Mouse (Mus musculus) heart, postnatal 14 days (tissue): Measurements from ENCODE around the gene Ptpn14. TPM values are rescaled to one million over a fixed set of nuclear protein-coding genes. Genes with fewer than 3 reads are reported as not detected.

ENCODE experiments used
- DNase-seq, 2 experiments: peaks; one replicate each; pipeline ENCODE4 v3.0.0; 2021 to 2022
- intact Hi-C: fragments of 180-260 bp; cut with DNase I; formaldehyde crosslinking; loops from one replicate; pipeline ENCODE4 v1.15.1; 2025
- total RNA-seq, 2 experiments: library from RNA; stranded (reverse); gene quantifications; 2 replicates each; pipeline ENCODE4 v1.2.3; 2021

The Ptpn14 gene
- total RNA-seq, 2 experiments from 2014 or later, result 32.1 to 33.1 TPM

DNA sequence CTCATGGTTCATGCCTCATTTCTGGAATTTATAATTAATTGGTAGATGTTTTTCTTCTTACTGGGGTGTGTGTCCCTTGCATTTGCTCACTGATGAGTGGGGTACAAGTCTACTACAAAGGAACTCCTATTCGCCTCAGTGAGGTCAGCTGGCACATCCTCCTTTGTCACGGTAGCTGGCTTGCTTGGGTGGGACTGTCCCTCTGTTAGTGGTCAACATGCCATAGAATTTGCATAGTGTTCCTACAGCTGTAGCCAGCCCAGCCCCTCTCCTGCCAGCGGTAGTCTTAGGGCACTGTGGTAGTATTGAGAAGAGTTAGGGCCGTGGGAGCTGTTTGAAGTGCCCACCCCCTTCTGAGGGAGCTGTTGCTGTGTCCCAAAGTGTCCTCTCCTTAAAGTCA, 73.2 kb downstream of the Ptpn14 start:
- no peak for DNase-seq
- intact Hi-C loops, result no loop called here

DNA sequence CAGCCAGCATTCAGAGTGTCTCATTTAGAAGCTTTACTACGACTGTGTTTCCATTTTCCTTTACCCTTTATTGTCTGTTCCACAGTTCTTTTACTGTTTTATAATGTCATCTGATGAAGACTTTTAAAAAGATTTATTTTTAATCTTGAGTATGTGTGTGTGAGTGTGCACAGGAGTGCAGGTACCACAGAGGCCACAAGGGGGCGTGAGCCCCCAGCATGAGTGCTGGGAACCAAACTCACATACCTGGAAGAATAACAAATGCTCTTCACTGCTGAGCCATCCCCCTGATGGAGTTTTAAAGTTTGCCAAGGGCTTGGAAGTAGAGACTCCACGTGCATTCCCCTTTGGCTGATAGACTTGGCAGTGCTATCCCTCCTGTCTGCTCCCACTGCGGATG, 74.5 kb downstream of the Ptpn14 start:
- intact Hi-C loops, result no loop called here

DNA sequence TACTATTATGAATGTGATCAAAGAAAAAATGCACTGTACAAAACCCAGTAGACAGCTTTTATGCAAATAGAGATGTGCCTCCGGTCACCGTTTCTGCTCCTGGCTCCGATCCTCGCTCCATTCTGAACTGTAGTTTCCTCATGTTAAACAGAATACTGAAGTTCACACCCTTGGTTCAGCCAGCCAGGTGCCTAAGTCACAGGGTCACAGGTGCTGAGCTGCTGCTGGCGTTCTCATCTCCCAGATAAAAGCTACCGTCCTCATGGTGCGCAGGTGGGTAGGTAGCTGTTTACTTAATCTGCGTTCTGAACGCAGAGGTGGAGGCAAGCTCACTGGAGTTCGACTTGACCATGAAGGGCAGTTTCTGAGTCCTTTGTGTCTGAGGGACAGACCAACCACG, 75.7 kb downstream of the Ptpn14 start:
- intact Hi-C loops, result no loop called here
- DNase-seq, result no peak

More for the DNA sequence above, 74.5 kb downstream of the Ptpn14 start:
- no peak for DNase-seq

DNA sequence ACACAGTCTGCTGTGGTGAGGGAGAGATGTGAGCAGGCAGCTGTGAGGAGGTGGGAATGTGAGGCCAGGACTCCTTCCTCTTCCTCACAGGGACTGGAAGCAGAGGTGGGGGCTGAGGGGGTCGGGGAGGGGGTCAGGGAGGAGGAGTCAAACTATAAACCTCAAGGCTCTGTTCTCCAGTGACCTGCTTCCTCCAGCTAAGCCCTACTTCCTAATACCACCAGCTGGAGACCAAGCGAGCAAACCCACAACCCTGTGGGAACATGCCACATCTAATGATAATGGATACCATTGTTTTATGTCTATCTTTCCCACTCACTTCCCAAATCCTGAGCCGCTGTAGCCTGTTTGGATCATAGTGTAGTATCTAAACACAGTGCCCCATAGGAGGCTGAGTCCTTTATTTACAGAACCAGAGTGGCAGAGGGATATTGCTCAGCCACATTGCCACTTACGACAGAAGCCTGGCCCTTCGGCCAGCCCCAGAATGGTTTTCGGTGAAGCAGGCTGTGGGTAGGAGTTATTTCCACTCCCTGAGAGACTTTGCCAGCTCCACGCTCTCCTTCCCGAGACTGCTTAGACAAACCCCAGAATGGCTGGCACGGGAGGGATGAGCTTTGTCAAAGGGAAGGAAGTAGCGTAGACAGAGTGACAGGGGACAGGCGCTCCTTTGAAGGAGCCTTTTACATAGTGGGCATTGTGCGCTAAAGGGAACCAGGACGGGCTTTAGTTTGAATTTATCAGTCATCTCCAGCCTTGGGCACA, 78.6 kb downstream of the Ptpn14 start:
- intact Hi-C loops, result no loop called here
- no peak for DNase-seq

DNA sequence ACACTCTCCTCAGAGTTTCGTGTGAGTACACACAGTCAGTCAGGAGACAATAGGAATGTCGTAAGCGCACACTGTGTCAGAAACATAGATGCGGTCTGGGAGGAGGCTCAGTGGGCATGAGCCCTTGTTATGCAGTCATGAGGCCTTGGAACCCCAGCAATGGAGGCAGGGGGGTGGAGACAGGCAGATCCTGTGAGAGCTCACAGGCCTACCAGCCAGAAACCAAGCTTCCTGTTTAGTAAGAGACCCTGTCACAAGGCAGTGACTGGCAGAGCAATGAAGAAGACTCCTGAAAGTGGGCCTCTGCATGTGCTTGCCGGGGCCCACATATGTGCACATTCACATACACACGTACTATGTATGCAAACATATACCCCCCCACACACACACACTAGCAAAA, 79.9 kb downstream of the Ptpn14 start:
- intact Hi-C loops, result no loop called here
- DNase-seq, result no peak

DNA sequence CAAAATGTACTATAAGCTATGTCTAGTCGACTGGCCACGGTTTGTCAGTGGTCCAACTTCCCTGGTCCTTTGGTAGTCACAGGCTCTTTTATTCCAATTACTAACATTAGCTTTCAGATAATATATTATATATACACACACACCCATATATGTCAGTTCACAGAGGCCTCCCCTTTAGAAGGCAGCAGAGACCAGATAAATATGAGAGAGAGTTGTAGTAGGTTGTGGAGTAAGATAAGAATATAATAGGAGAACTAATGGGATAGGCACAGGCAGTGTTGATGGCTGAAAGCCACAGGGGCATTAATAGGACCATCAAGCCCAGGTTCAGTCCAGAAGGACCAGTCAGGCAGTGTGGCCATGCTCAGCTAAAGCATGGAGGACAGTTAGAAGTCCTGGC, 80.4 kb downstream of the Ptpn14 start:
- DNase-seq, result no peak
- intact Hi-C loops, result no loop called here

DNA sequence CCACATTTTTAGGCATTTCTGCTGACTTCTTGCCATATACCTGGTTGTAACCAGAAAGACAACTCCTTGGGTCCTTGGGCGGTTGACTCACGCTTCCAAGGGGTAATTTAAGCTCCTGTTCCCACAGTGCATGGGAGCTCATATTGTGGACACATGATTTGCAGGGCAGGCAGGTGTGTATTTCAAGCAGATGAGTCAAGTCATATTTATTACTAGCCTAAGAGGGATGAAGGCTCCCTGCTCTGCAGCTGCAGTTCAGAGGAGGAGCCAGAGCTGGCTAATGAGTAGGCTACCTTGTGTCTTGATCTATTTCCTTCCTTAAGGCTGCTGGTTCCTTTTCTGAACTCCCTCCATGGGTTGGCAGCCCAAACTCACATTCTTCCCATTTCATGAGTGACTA, 83.7 kb downstream of the Ptpn14 start:
- DNase-seq, result no peak
- intact Hi-C loops, result no loop called here

DNA sequence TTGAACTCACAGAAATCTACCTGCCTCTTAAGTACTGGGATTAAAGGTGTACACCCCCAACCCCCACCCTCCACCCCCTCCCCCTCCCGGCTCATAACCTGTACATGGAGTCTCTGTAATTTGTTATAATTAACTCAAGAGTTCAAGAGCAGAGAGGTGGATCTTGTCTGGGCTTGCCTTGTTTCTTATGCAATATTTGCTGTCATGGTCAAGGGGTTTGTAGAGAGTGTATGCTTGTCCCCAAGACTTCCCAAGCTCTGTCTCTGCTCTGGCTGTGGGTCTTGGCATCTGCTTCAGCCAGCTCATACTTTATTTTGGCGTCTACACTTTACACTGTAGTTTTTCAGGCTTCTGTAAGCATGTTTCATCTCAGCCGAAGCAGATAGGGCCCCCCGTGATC, 86.3 kb downstream of the Ptpn14 start:
- intact Hi-C loops, result no loop called here

DNA sequence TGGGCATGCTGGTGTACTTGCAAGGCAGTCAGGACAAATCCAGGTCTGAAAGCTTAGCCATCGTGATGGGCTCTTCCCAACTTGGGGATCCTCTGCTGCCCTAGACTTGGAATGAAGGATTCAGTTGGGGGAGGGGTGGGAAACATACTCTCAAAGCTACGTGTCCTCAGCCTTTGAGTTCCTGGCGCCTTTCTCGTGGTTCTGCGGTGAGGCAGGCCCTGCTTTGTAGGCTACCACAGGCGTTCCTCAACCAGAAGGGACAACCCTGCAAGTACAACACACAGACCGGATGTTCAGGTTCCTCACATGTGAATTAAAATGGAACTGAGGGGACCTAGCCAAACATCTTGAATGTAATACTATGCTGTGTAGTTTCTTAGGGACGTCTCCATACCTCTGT, 89.0 kb downstream of the Ptpn14 start:
- no peak for DNase-seq
- intact Hi-C loops, result loop anchor here (2.0 to 5.0 kb wide), 3 partner anchors 46 to 115 kb away; partner anchors contain the start of gene Ptpn14

More for the DNA sequence above, 86.3 kb downstream of the Ptpn14 start:
- DNase-seq, result no peak

DNA sequence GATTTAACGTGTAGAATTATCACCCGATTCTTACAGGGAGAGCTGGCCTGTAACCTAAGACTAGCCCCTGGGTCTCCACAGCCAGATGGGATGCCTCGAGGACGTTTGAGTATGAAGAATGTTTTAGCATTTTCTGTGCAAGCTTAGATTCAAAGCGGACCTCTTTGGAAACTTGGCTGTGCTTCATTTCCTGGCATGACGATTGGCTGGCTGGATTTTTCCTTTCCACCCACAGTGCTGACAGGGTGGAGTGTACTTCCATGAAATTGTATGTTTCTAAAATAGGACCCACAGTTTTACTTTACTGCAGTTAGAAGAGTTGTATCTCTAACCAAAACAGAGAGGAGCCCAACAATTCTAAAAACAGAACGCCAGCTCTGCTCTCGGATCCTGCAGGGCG, 89.7 kb downstream of the Ptpn14 start:
- intact Hi-C loops, result loop anchor here (2.0 to 5.0 kb wide), 3 partner anchors 45 to 116 kb away; partner anchors contain the start of gene Ptpn14
- DNase-seq, result peak; percentile 47 to 62

DNA sequence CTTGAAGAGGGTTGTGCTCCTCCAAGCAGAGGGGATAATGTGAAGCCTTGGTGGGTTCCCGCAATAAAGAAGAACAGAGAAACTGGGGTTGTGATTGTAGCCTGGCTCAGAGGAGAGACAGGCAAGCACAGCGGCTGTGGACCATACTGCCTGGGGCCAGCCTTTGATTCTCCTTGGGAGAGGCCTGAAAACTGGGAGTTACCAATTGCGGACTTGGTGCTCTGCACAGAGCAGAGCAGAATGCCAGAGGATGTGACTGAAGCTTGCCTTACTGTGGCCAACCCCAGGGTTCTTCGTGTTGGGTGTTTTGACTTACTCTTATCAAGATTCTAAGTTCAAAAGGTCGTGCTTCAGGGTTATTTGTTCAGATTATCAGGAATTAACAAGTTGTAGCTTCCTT, 92.0 kb downstream of the Ptpn14 start:
- intact Hi-C loops, result no loop called here
- no peak for DNase-seq

DNA sequence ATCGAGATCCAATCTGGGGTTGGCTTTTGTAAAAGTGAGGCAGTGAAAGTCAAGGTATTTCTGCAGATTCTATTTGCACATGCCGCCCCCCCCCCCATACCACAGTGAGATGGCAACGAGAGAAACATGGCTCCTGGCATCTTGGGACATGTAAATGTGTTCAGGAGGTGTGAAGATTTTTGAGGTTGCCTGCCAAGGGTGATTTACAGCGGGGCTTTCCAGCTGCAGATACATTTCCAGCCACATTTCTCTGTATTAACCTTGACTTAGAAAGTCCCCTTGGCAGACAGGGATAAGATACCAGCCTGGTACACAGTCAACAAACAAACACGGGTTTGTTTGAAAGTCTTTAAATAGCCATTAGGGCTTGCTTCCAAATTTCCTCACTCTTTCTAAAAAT, 96.4 kb downstream of the Ptpn14 start:
- intact Hi-C loops, result no loop called here
- DNase-seq, result no peak

DNA sequence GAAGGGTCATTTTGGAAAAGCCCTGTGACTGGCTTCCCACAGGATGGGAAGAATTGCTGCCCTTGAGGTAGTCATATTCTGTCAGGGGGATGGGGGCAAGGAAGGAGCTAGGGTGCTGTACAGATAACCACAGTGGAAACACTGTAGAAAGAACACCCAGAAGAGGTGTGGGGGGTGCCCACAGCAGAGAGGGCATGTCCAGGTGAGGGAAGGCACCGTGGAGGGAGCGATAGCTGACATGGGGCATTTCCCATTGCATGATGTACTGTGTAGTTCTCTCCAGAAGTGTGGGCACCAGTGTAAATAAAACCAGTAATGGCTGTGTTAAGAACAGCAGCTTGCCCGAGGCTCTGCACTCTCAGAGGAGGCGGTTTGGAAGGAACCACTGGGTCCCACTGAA, 102.3 kb downstream of the Ptpn14 start:
- DNase-seq, result no peak
- intact Hi-C loops, result no loop called here

DNA sequence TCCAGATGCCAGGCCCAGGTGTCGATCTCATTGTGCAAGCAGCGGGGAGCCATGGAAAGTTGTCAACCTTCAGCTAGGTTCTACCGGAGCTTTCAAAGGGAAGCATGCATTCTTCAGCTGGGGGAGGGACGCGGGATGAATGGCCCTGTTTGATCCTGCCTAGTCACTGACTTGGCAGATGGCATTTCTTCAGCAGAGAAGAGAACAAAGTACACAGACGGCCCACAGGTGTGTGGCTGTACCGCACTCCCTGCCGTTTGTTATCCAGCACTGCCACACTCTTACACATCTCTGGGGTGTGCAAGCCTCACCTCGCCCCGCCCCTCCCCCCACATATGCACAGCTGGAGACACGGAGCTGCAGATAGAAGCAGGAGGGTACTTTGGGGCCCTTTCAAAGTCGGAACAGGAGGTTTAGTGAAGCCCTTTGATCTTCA, 102.7 kb downstream of the Ptpn14 start:
- intact Hi-C loops, result no loop called here
- no peak for DNase-seq

DNA sequence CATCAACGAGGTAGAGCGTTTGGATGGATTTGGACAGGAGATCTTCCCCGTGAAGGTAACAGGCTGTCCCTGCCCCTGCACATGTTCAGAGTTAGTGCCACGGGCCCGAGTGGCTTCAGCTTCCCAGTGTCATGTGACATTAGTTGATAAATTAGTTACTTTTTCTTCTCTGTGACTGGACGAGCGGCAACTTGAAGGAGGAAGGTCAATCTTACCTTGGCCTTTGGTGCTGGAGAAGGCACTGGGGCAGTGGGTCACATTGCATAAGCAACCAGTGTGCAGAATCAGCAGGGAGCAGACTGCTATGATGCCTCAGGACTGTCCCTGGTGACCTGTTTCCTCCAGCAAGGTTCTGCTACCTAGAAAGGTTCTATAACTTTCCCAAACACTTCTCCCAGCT, 105.3 kb downstream of the Ptpn14 start:
- intact Hi-C loops, result no loop called here
- no peak for DNase-seq

DNA sequence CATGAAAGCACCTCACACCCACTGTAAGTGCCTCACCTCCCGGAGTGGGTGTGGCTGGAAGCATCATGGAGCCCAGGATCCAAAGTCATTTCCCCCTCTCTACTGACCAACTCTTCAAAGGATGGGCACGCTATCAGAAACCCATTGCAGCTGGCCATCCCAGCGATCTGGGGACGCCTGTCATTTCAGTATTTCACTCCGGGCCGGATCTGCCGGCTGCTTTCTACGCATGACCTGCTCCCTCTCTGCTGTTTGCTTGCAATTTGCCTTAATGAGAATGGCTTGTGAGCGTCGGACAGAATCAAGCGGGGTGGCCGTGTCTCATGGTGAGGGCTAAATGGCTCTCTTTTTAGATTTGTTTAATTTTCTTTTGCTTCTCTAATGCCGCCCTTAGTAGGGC, 106.1 kb downstream of the Ptpn14 start:
- no peak for DNase-seq
- intact Hi-C loops, result no loop called here

DNA sequence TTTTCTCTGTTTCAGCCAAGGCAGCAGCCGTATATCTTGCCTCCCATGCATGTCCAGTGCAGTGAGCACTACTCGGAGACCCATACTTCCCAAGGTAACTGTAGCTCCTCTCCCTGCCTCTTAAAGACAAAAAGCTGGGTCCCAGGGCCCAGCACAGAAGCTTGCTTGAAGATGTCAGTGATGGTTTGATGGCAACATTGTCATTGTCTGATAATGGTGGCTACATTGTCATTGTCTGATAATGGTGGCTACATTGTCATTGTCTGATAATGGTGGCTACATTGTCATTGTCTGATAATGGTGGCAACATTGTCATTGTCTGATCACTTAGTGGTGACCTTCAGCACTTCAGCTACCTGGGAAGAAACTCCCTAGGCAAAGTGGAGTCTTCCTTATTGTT, 118.3 kb downstream of the Ptpn14 start:
- intact Hi-C loops, result no loop called here
- no peak for DNase-seq

DNA sequence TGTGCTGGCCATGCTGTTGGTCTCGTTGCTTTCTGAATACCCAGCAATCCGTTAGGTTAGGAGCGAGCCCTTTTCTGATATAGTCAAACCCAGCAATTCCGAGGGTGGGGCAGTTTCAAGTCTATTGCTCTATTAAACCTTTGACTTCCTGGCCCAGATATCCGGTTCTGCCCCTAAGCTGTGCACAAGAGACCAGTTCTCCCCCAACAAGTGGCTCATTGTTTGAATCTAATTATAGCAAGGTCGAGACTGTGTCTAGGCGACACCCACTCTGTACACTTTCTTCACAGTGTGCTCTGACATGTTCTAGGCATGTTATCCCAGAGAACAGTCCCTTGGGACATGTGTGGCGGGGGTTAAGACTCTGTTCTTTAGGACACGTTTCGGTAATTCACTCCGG, 121.5 kb downstream of the Ptpn14 start:
- no peak for DNase-seq
- intact Hi-C loops, result no loop called here

DNA sequence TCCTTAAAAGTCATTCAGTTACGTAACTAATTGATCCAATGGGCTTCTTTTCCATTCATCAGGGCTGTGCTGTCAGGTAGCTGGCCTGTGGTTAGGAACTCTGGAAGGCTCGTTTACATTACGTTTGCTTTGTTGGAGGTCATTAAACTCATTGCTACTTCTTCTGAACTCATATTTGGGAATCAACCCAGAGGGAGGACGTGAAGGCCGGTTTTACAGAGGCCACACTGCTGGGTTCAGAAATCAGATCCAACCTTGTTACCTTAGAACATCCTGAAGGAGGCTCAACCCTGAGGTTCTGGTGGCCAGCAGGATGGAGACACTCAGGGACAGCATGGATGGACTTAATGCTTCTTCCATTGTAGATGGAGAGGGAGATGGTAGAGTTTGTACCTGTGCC, 124.0 kb downstream of the Ptpn14 start:
- intact Hi-C loops, result no loop called here
- DNase-seq, result no peak

DNA sequence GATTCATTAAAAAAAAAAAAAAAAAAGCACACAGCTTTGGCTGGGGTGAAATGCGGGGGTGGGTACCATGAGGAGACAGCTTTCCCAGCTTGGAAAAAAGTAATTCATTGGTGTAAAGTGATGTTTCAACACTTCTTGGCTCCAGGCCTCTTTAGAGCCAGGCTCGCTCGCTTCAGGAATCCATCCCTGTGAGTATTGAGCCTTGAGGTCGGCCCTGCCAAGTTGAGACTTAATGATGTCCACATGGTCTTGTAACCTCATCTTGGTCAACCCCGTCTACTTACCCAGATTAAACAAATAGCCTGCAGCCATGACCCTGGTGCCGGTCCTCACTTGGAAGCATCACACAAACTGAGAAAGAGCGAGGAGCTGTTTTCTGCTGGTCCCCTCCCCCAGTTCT, 124.4 kb downstream of the Ptpn14 start:
- DNase-seq, result no peak
- intact Hi-C loops, result no loop called here

DNA sequence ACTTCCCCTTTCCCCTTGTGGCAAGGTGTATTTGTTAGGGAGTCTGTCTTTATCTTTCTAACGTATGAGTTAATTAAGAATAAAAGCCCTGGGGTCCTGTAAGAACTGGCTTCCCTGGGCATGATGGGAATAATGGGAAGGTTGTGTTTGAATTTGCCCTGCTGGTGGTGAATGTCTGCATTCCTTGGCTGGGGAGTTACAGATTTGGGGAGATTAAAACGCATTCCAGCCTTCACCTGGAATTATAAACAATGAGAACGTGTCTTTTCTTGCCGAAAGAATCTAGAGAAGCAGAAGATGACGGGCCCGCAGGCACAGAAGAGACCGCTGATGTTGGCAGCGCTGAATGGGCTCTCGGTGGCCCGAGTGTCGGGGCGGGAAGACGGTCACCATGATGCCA, 126.6 kb downstream of the Ptpn14 start:
- intact Hi-C loops, result no loop called here
- no peak for DNase-seq

DNA sequence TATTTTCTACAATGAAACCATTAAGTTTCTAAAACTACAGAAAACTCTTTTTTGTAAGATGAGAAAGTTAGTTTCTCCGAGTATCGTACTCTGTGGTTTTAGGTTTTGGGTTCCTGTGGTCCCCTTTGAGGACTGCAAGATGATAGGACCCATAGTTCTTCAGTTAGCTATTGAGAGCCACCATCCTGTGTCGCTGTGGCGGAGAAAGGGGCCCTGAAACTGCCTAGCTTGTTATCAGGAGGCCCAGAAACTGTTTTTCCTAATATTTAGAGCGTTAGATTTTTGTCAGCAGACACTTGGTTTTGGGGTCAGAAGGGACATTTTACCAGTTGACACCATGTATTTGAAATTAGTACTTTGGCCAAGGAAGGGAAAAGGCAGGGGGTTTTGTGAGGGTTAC, 127.7 kb downstream of the Ptpn14 start:
- no peak for DNase-seq
- intact Hi-C loops, result no loop called here

DNA sequence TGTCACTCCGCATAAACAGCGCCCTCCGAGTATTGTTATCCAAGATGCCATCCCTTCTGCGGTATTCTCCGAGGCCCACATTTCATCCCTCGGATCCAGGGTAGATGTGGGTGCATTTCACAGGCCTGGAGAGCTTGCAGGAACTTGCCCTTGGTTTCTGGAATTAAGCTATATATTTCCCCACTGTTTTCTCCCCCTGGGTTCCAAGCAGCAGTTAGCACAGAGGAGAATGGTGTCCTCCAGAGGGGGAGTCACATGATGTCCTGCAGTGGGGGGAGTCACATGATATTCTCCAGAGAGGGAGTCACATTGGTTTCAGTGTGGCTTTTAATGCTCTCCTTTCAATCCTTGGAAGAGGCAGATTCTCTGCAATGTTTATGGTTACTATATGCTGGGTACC, 130.3 kb downstream of the Ptpn14 start:
- DNase-seq, result no peak
- intact Hi-C loops, result no loop called here
